Mouse (Mus musculus): ENCODE measurements around the gene Srpr. TPM values are rescaled to one million over a fixed set of nuclear protein-coding genes. Genes with fewer than 3 reads are reported as not detected.

Gene Srpr
- total RNA-seq, 2 experiments from 2014 or later = 53.9 to 58.0 TPM

Other genes starting within 250 kb of the Srpr start
- gene St3gal4, start 80.9 kb upstream of the Srpr start, total RNA-seq (2021) = 10 to 100 TPM; 18.8 to 22.1 TPM
- 10 to 100 TPM; 15.3 to 19.7 TPM for gene Dcps, start 24.1 kb upstream of the Srpr start, total RNA-seq (2021)
- gene Tirap, start 116 bp downstream of the Srpr start, total RNA-seq (2021) = 1 to 10 TPM; 2.4 to 3.4 TPM
- gene Foxred1, start 10.9 kb downstream of the Srpr start, total RNA-seq (2021) = 10 to 100 TPM; 43.2 to 43.7 TPM
- gene Fam118b, start 67.6 kb downstream of the Srpr start, total RNA-seq (2021) = 10 to 100 TPM; 25.7 to 26.7 TPM
- 10 to 100 TPM; 10.6 to 10.7 TPM for gene Rpusd4, start 67.7 kb downstream of the Srpr start, total RNA-seq (2021)
- gene Cdon, start 221.0 kb downstream of the Srpr start, total RNA-seq (2021) = 10 to 100 TPM in 1 of 2 experiments, 1 to 10 TPM in 1; 9.8 to 11.5 TPM